Mouse (Mus musculus): ENCODE results near the gene Prkd2.

DNA sequence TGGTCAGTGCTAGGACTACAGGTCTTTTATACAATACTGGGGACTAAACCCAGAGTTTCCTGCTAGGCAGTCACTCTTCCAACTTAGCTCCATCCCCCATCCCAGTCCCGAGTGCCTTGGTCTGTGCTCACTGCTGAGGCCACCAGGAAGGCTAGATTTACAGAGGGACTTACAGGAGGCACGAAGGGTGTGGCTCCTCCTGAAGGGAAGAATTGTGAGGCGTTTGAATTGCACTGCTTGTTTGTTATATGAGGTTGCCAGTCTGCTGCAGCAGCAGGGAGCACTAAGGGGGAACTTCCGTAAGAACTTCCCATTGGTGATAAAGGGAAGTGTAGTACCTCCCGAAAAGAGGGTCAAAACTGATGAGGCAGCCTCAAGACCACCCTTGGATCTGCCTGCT lies 37.9 kb downstream of the Prkd2 start:
- TF ChIP-seq CTCF (IDR thresholded peaks at IDR 0.05; ENCODE audit: insufficient read depth, low read length) (no peak), POLR2A (IDR thresholded peaks at IDR 0.05; ENCODE audit: borderline replicate concordance, extremely low read depth, low read depth, low read length) (no peak)
